ENCODE assay signal across 9 mouse cellular contexts in the genomic region with DNA sequence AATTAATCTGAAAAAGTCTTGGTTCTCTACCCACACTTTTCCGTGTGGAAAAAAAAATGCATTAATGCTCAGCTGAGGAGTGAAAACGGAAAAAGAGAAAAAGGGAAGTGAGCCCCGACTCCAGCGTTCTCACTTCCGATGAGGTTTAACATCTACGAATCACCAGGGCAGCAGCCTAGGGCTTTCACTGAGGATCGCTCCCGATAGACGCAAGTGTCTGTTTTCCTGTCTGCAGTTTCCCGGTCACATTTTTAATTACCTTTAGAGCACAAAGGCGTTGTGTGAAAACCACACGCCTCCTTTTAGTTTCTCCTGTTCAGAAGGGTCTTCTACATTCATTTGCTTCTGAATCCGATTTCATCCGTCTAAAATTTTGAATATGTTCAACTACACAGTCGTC.
DNase-seq lines count a peak whose midpoint lies in the region; ATAC-seq and TF ChIP-seq lines count a peak whose summit lies in the region.
"Had no signal": no experiment of that assay in that cellular context is flagged by ENCODE, and none has a peak within 500 bp of the region (broad histone marks: within the 10 kb centered on the region; RNA-seq: fewer than 3 reads in every experiment).

No protein-coding gene starts in this region.

- no peak overlapping the region for H3K27ac ChIP-seq in heart, embryonic 11.5 days (ENCODE audit: low read depth, low read length)
- H3K27ac ChIP-seq in embryonic facial prominence, embryonic 12.5 days: no peak overlapping the region
- no peak overlapping the region for H3K27ac ChIP-seq in intestine, embryonic 15.5 days
- H3K27ac ChIP-seq in midbrain, postnatal 0 days (ENCODE audit: low read depth, low read length): no peak overlapping the region

- H3K9me3 ChIP-seq in heart, embryonic 11.5 days (replicated peaks; ENCODE audit: control insufficient read depth, low read length): no peaks in the 10 kb centered on the region
- no peaks in the 10 kb centered on the region for H3K9me3 ChIP-seq in embryonic facial prominence, embryonic 12.5 days
- no peaks in the 10 kb centered on the region for H3K9me3 ChIP-seq in intestine, embryonic 15.5 days
- H3K9me3 ChIP-seq in midbrain, postnatal 0 days (ENCODE audit: low read length): no peaks in the 10 kb centered on the region

- TF ChIP-seq CTCF in midbrain, postnatal 0 days (IDR thresholded peaks at IDR 0.05): no peak

- 0 out of 2 replicates have a peak overlapping the region, but pooled peaks have one; percentile 46 for H3K9ac ChIP-seq in heart, embryonic 11.5 days (ENCODE audit: low read depth, low read length)
- no peak overlapping the region for H3K9ac ChIP-seq in embryonic facial prominence, embryonic 12.5 days
- H3K9ac ChIP-seq in intestine, embryonic 15.5 days: no peak overlapping the region
- H3K9ac ChIP-seq in midbrain, postnatal 0 days (replicated peaks; ENCODE audit: low read length, poor library complexity, severe bottlenecking): no peak overlapping the region

- no peaks in the 10 kb centered on the region; the same call in 1 of the 2 replicates for H3K4me1 ChIP-seq in heart, embryonic 11.5 days (ENCODE audit: control insufficient read depth, insufficient read depth, low read length)
- 0 out of 2 replicates have a peak, but pooled peaks cover 3% of the 10 kb centered on the region for H3K4me1 ChIP-seq in embryonic facial prominence, embryonic 12.5 days
- H3K4me1 ChIP-seq in intestine, embryonic 15.5 days (replicated peaks): 0 out of 2 replicates have a peak, but pooled peaks cover 3% of the 10 kb centered on the region
- H3K4me1 ChIP-seq in midbrain, postnatal 0 days (ENCODE audit: insufficient read depth, low read length): no peaks in the 10 kb centered on the region

- peak overlapping the region; percentile 61 for H3K4me2 ChIP-seq in heart, embryonic 11.5 days
- H3K4me2 ChIP-seq in embryonic facial prominence, embryonic 12.5 days (replicated peaks): peak overlapping the region; percentile 44
- peak overlapping the region; percentile 45 for H3K4me2 ChIP-seq in intestine, embryonic 15.5 days (replicated peaks)
- peak overlapping the region; percentile 36 for H3K4me2 ChIP-seq in midbrain, postnatal 0 days (ENCODE audit: low read depth, low read length, poor library complexity, severe bottlenecking)

- 13% methylated on average over 15 of the region's 15 CpGs for WGBS in heart, embryonic 11.5 days (ENCODE audit: insufficient replicate concordance)
- 3% methylated on average over 15 of the region's 15 CpGs for WGBS in embryonic facial prominence, embryonic 12.5 days
- WGBS in intestine, embryonic 15.5 days: 11% methylated on average over 15 of the region's 15 CpGs
- 5% methylated on average over 15 of the region's 15 CpGs for WGBS in midbrain, postnatal 0 days

- no peak for DNase-seq in heart, postnatal 25 days (ENCODE audit: low spot score)
- DNase-seq in midbrain, postnatal 0 days (ENCODE audit: low spot score): no peak
- no peak for DNase-seq in urinary bladder, adult 2 months (ENCODE audit: low spot score)
- no peak for DNase-seq in layer of hippocampus, postnatal 36 days
- DNase-seq: kidney, postnatal 14 days had no signal

- no peak for ATAC-seq in heart, embryonic 11.5 days (replicated peaks; ENCODE audit: insufficient number of reproducible peaks, low FRiP score, low TSS enrichment)
- no peak for ATAC-seq in embryonic facial prominence, embryonic 12.5 days (ENCODE audit: insufficient number of reproducible peaks, insufficient read depth, low FRiP score, low TSS enrichment)
- no peak for ATAC-seq in intestine, embryonic 15.5 days
- ATAC-seq in midbrain, postnatal 0 days (ENCODE audit: low FRiP score): no peak
- no peak for ATAC-seq in CD4-positive, CD25-positive, alpha-beta regulatory T cell, adult 4 months

- H3K4me3 ChIP-seq in heart, embryonic 11.5 days (ENCODE audit: low read depth, low read length): peak overlapping the region; percentile 30
- peak overlapping the region; percentile 27 for H3K4me3 ChIP-seq in embryonic facial prominence, embryonic 12.5 days
- 0 out of 2 replicates have a peak overlapping the region, but pooled peaks have one; percentile 12 for H3K4me3 ChIP-seq in intestine, embryonic 15.5 days (replicated peaks)
- H3K4me3 ChIP-seq in midbrain, postnatal 0 days (ENCODE audit: low read depth, low read length): peak overlapping the region; percentile 15; the same call in 1 of the 2 replicates

- no peaks in the 10 kb centered on the region for H3K36me3 ChIP-seq in heart, embryonic 11.5 days (ENCODE audit: control insufficient read depth, insufficient read depth, low read length)
- H3K36me3 ChIP-seq in embryonic facial prominence, embryonic 12.5 days: no peaks in the 10 kb centered on the region
- H3K36me3 ChIP-seq in intestine, embryonic 15.5 days: no peaks in the 10 kb centered on the region
- H3K36me3 ChIP-seq in midbrain, postnatal 0 days (ENCODE audit: insufficient read depth, low read length): no peaks in the 10 kb centered on the region

- H3K27me3 ChIP-seq in heart, embryonic 11.5 days (ENCODE audit: control insufficient read depth, insufficient read depth, low read length): no peaks in the 10 kb centered on the region
- no peaks in the 10 kb centered on the region for H3K27me3 ChIP-seq in embryonic facial prominence, embryonic 12.5 days
- no peaks in the 10 kb centered on the region; the same call in 1 of the 2 replicates for H3K27me3 ChIP-seq in intestine, embryonic 15.5 days (replicated peaks)
- H3K27me3 ChIP-seq in midbrain, postnatal 0 days (ENCODE audit: insufficient read depth, low read length): 0 out of 2 replicates have a peak, but pooled peaks cover 3% of the 10 kb centered on the region

- intact Hi-C loops in heart, postnatal 25 days (cut with DNase I): no loop called here
